Mouse (Mus musculus) kidney, adult 2 months (tissue): ENCODE results near the gene Ankrd6.

Experiments
- CTCF ChIP-seq: fragments of 200-500 bp; conservative IDR thresholded peaks from 2 replicates; pipeline ENCODE4 v1.5.1; 2011; ENCODE audit warnings: low read depth, mild to moderate bottlenecking, control low read depth, low read length, moderate library complexity, mixed read lengths; ENCODE audit not compliant: insufficient read depth, insufficient read length
- POLR2A ChIP-seq: fragments of 200-500 bp; IDR thresholded peaks from one replicate; pipeline ENCODE4 v1.6.1; 2011; ENCODE audit warnings: low read depth, low read length, control low read depth

- TF ChIP-seq CTCF (no peak), POLR2A (no peak)
These were observed 26.7 kb downstream of the Ankrd6 start for GRCm38 (mm10) chr4:32923891-32924294.
